Comparison of ENCODE assay signal across 1 mouse cellular context in the genomic region with DNA sequence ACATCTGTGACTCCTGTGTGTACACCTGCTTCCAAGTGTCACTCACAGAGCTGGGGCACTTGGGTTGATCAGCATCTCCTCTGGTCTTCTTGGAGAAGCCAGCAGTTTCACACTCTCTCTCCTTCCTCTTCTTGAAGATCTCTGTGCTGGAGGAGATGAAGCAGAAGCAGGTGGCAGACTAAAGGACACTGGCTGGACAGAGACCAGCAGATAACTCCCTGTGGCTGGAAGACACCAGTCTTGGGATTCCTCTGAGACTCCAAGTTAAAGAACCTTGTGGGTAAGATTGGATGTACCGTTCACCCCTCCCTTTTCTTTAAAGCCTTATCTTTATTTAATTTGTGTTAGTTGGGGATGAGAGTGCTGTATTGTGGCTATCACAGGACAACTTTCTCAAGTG.
TF ChIP-seq lines count a peak whose summit lies in the region.

No protein-coding gene starts in this region.

TF ChIP-seq in CH12.LX, 34 proteins besides CTCF, POLR2A, EP300 and RAD21 (continued from another document):
- TF ChIP-seq ZMIZ1 (IDR thresholded peaks at IDR 0.05; ENCODE audit: low read depth, low read length), result no peak
- no peak for TF ChIP-seq ZKSCAN1 (IDR thresholded peaks at IDR 0.05; ENCODE audit: borderline replicate concordance, low read depth, low read length)
